In the genomic region with DNA sequence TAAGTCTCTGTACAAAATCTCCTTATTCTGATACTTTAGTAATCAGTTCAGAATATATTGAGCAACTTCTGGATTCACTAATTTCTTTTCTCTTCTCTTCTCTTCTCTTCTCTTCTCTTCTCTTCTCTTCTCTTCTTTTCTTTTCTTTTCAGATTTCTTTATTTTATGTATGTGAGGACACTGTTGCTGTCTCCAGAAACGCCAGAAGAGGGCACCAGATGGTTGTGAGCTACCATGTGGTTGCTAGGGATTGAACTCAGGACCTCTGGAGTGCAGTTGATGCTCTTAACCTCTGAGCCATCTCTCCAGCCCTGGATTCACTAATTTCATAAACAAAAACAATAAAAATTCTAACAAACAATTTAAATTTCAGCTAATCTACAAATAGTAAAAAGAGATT, we compare ENCODE assay signal across 9 mouse cellular contexts. TPM values are rescaled to one million over a fixed set of nuclear protein-coding genes. Genes with fewer than 3 reads are reported as not detected.
DNase-seq lines count a peak whose midpoint lies in the region; ATAC-seq and TF ChIP-seq lines count a peak whose summit lies in the region.
"Had no signal": no experiment of that assay in that cellular context is flagged by ENCODE, and none has a peak within 500 bp of the region (broad histone marks: within the 10 kb centered on the region; RNA-seq: fewer than 3 reads in every experiment).

No protein-coding gene starts in this region.

- WGBS in spleen, adult 2 months, result 0% methylated on average over 1 of the region's 1 CpGs

- H3K4me1 ChIP-seq in spleen, adult 2 months (ENCODE audit: control insufficient read depth, insufficient read depth, insufficient read length), result peaks cover 3% of the 10 kb centered on the region; the same call in 1 of the 2 replicates

- peak; percentile 48 for DNase-seq in gastrocnemius, postnatal 10 days
- DNase-seq in gastrocnemius, postnatal 25 days, result no peak
- peak in 1 of 2 experiments; percentile 21 for DNase-seq in spleen, adult 2 months (ENCODE audit: low read depth in 1 of 2, low spot score in 2 of 2)
- DNase-seq in spleen, adult 12 weeks (ENCODE audit: low spot score), result no peak
- DNase-seq in brain, embryonic 14.5 days (ENCODE audit: low read depth), result peak; percentile 40
- peak; percentile 62 for DNase-seq in kidney, adult 9 months

- H3K27ac ChIP-seq in spleen, adult 2 months (ENCODE audit: insufficient read depth, low read length), result no peak overlapping the region

- no peaks in the 10 kb centered on the region for H3K36me3 ChIP-seq in spleen, adult 2 months (ENCODE audit: control insufficient read depth, insufficient read depth, low read length)

- ATAC-seq in megakaryocyte, adult 5-6 weeks (ENCODE audit: poor library complexity, severe bottlenecking), result peak; percentile 62
- no peak for ATAC-seq in monocyte, adult 5-6 weeks (replicated peaks; ENCODE audit: insufficient number of reproducible peaks, low FRiP score, low TSS enrichment, poor library complexity, severe bottlenecking)

- no peak overlapping the region for H3K4me3 ChIP-seq in spleen, adult 2 months (ENCODE audit: extremely low read depth, insufficient read depth, insufficient read length)

- peak; percentile 17; the same call in 1 of the 2 replicates for TF ChIP-seq CTCF in spleen, adult 2 months (IDR thresholded peaks at IDR 0.05; ENCODE audit: extremely low read depth, insufficient read depth, insufficient read length, insufficient replicate concordance)
- TF ChIP-seq CTCF in brain, embryonic 14.5 days (IDR thresholded peaks at IDR 0.05; ENCODE audit: borderline replicate concordance, extremely low read depth, insufficient read depth, insufficient read length), result peak; percentile 50; the same call in 1 of the 2 replicates

- no peak for TF ChIP-seq POLR2A in spleen, adult 2 months (IDR thresholded peaks at IDR 0.05; ENCODE audit: low read depth, low read length)
- TF ChIP-seq POLR2A in brain, embryonic 14.5 days (IDR thresholded peaks at IDR 0.05; ENCODE audit: borderline replicate concordance, extremely low read depth, insufficient read depth, insufficient read length, poor library complexity, severe bottlenecking), result no peak

- H3K27me3 ChIP-seq in spleen, adult 2 months (ENCODE audit: control insufficient read depth, insufficient read depth, low read length), result no peaks in the 10 kb centered on the region

RNA-seq across cellular contexts. Expression of a gene that starts 29.4 kb away (rescaled TPM):
- 1 to 10 TPM; 4.0 to 4.4 TPM for total RNA-seq in gastrocnemius, postnatal 10 days (2021)
- 1 to 10 TPM in 1 of 2 experiments, under 1 TPM in 1; 0.95 to 2.4 TPM for total RNA-seq in gastrocnemius, postnatal 25 days (2021)
- 39.5 and 44.9 TPM in 2 replicates for polyA plus RNA-seq in spleen, adult 2 months (2012; rRNA removed)
- 0.85 and 1.8 TPM in 2 replicates for polyA plus RNA-seq in brain, embryonic 14.5 days (2012; rRNA removed)
- total RNA-seq in megakaryocyte, adult 5-6 weeks (2015), result 149 and 170 TPM in 2 replicates
- total RNA-seq in megakaryocyte, adult 5-6 weeks (2017), result 140 and 184 TPM in 2 replicates
- total RNA-seq in monocyte, adult 5-6 weeks (2017), result 52.3 to 134 TPM (median 103 TPM) in 3 replicates

RNA-seq across cellular contexts. Expression of a gene that starts 40.8 kb away (rescaled TPM):
- total RNA-seq in gastrocnemius, postnatal 10 days (2021), result not detected
- total RNA-seq in gastrocnemius, postnatal 25 days (2021), result not detected
- not detected in 2 replicates for polyA plus RNA-seq in spleen, adult 2 months (2012; rRNA removed)
- polyA plus RNA-seq in brain, embryonic 14.5 days (2012; rRNA removed), result not detected in 2 replicates
- not detected in 2 replicates for total RNA-seq in megakaryocyte, adult 5-6 weeks (2015)
- not detected in 2 replicates for total RNA-seq in megakaryocyte, adult 5-6 weeks (2017)
- total RNA-seq in monocyte, adult 5-6 weeks (2017), result 5.0 TPM in 1 of 3 replicates, not detected in the others
- polyA plus RNA-seq: intestine, embryonic 14.5 days had no signal

RNA-seq across cellular contexts. Expression of a gene that starts 49.4 kb away (rescaled TPM):
- total RNA-seq in gastrocnemius, postnatal 10 days (2021), result 1 to 10 TPM; 2.3 to 2.4 TPM
- total RNA-seq in gastrocnemius, postnatal 25 days (2021), result 1 to 10 TPM in 1 of 2 experiments, under 1 TPM in 1; 0.38 to 1.1 TPM
- 14.4 and 16.4 TPM in 2 replicates for polyA plus RNA-seq in spleen, adult 2 months (2012; rRNA removed)
- 0.29 and 0.32 TPM in 2 replicates for polyA plus RNA-seq in brain, embryonic 14.5 days (2012; rRNA removed)
- total RNA-seq in megakaryocyte, adult 5-6 weeks (2015), result 34.0 and 38.5 TPM in 2 replicates
- total RNA-seq in megakaryocyte, adult 5-6 weeks (2017), result 8.2 and 12.2 TPM in 2 replicates
- 7.1 to 15.7 TPM (median 8.0 TPM) in 3 replicates for total RNA-seq in monocyte, adult 5-6 weeks (2017)

RNA-seq across cellular contexts. Expression of a gene that starts 50.7 kb away (rescaled TPM):
- total RNA-seq in gastrocnemius, postnatal 10 days (2021), result 10 to 100 TPM; 18.0 to 23.3 TPM
- total RNA-seq in gastrocnemius, postnatal 25 days (2021), result 10 to 100 TPM; 18.4 to 26.5 TPM
- polyA plus RNA-seq in spleen, adult 2 months (2012; rRNA removed), result 16.3 and 16.8 TPM in 2 replicates
- 12.4 and 16.2 TPM in 2 replicates for polyA plus RNA-seq in brain, embryonic 14.5 days (2012; rRNA removed)
- total RNA-seq in megakaryocyte, adult 5-6 weeks (2015), result 9.8 and 10.4 TPM in 2 replicates
- total RNA-seq in megakaryocyte, adult 5-6 weeks (2017), result 3.3 and 8.8 TPM in 2 replicates
- 2.2 TPM in 1 of 3 replicates, not detected in the others for total RNA-seq in monocyte, adult 5-6 weeks (2017)

RNA-seq across cellular contexts. Expression of a gene that starts 51.3 kb away (rescaled TPM):
- total RNA-seq in gastrocnemius, postnatal 10 days (2021), result 10 to 100 TPM; 34.6 to 40.5 TPM
- total RNA-seq in gastrocnemius, postnatal 25 days (2021), result 10 to 100 TPM; 55.7 to 56.8 TPM
- 97.7 and 117 TPM in 2 replicates for polyA plus RNA-seq in spleen, adult 2 months (2012; rRNA removed)
- 83.4 and 130 TPM in 2 replicates for polyA plus RNA-seq in brain, embryonic 14.5 days (2012; rRNA removed)
- 3.8 and 5.9 TPM in 2 replicates for total RNA-seq in megakaryocyte, adult 5-6 weeks (2015)
- total RNA-seq in megakaryocyte, adult 5-6 weeks (2017), result 12.9 and 24.2 TPM in 2 replicates
- total RNA-seq in monocyte, adult 5-6 weeks (2017), result 5.8 to 10.2 TPM (median 8.7 TPM) in 3 replicates

Comparison
In these comparisons a context has a peak if more than half of its experiments do, and no peak if none do; other contexts are left out.
1. DNase-seq: peak in gastrocnemius, postnatal 10 days (single experiment), brain, embryonic 14.5 days (single experiment) and kidney, adult 9 months (single experiment); none in gastrocnemius, postnatal 25 days (single experiment) and spleen, adult 12 weeks (single experiment).